Mouse (Mus musculus) WW6 (cell line): ENCODE data around the gene Ttc7b.

Experiments
- DNase-seq: peaks from one replicate; pipeline ENCODE4 v3.0.0-alpha.2; 2013; ENCODE audit warnings: low read depth, low spot score

Ttc7b gene

DNA sequence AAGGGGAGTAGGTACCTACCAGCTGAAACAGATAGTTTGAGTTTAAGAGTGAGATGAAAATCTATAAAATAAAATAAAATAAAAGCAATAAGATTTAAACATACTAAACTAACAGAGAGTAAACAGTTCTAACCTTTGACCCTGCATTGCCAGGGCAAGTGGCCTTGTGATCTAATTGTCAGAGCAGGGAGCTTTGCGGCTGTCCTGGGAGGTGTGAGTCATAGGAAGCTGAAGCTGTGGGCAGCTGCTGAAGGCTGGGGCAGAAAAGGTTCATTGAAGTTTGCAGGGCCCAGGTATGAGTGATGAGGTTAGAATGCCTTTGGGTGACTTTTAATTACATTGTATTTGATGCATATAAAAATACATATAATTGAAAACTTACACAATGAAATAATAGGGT lies 5.3 kb upstream of the Ttc7b start:
- DNase-seq: no peak

GRCm38 (mm10) chr12:100520077-100520793 lies 391 bp downstream of the Ttc7b start:
- DNase-seq: no peak

DNA sequence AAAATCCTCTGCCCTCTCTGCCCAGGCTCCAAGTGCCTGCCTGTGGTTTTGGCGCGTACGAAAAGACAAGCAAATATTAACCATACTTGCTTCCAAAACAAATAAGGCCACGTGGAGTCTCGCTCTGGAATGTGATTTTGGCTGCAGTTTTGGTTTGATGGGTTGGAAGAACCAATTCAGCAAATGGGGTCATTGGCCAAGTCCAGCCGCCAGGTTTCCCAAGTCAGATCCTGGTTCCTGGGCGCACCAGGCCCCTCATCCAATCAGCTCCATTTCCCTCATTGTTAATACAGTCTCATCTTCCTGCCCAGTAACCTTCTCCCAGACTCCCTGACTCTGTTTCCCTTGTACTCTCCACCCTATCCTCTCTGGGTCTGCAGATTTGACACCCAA lies 946 bp downstream of the Ttc7b start:
- DNase-seq: no peak

DNA sequence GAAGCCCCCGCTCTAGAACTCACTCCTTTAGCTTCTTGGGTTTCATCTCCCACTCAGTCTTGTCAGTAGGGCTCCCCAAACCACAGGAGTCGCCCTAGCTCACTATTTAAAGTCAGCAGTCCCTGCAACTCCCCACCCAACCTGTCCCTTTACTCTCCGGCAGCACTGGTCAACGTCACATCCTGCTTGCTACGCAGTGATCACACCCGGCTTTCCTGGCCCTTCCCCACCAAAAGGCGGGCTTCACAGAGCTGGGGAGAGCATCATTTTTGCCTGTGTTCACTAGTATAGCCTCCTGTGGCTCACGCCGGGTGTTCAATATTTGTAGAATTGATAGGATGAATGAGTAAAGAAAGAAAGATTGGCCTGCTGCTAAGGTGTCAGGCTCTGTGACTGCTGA lies 3.3 kb downstream of the Ttc7b start:
- DNase-seq: no peak

DNA sequence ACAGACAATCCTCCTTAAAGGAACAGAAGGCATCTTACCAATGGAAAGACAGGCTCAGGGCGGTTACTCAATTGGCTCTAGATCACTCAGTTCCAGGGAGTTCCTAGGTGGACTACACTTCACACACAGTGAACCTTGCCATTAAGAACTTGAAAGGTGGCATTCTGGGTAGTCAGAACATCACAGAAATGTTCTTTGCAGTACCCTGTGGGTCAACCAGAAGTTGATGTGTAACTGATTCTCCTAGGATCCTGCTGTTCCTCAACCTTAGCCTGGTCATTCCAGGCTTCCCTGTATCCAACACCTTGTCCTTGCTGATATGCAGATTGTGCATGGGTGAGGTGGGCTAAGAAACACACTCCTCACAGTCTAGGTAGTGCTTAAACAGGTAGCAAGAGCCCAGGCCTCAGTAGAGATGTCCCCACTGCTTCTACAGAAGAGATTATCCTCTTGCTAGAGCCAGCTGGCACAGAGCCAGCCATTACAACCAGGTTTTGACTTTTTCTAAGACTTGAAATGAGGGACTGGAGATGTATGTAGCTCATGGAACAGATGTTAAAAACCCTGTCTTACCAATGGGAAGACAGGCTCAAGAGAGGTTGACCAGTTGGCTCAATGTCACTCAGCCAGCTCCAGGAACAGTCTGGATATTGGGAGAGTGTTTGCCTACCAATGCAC lies 4.3 kb downstream of the Ttc7b start:
- no peak for DNase-seq

DNA sequence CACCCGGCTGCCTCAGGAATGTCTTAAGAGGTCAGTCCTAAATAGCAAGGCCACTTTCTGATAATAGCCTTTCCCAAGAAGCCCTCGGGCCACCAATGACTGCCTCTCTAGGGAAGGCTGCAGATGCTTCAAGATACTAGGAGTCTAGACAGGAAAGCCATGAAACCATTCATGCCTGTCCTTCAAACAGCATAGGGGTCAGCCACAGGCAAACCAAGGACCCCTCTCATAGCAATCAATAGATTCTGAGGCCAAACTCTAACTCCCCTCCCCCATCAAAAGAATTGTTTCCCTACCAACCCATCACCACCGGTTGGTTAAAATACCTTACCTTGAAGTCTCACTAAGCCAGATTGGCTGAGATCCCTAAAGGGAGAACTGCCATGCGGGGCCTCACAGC lies 5.1 kb downstream of the Ttc7b start:
- DNase-seq: no peak

GRCm38 (mm10) chr12:100514611-100515010 lies 6.0 kb downstream of the Ttc7b start:
- DNase-seq: no peak

GRCm38 (mm10) chr12:100513131-100513530 lies 7.5 kb downstream of the Ttc7b start:
- DNase-seq: no peak

GRCm38 (mm10) chr12:100512641-100513040 lies 8.0 kb downstream of the Ttc7b start:
- no peak for DNase-seq

DNA sequence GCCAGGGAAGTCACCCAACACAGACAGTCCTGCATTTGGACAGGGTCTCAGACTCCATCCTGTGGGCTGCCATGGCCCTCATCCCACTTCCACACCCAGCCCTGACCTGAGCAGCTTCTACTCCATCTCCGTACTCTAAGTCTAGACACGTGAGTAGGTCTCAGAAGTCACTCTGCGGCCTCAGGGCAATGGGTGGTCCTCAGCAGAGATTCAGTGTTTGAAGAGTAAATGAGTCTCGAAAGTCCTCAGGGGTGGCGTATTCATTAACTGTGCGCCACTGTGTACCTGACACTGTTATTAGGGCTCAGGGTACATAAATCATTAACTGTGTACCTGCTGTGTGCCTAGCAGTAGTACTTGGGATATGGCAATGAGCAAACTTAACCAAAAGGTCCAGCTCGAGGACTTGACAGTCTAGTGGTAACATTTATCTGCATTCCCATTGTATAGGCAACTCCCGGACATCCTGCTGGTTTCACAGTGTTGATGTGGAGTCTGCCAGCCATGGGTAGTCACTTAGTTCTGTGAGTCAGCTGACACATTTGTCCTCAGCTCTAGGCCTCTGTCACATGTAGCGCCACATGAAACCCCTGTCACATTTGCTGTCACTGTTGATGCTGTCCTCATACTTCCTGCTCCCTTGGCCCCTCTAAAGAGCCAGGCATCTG lies 10.9 kb downstream of the Ttc7b start:
- no peak for DNase-seq

GRCm38 (mm10) chr12:100508668-100509067 lies 12.0 kb downstream of the Ttc7b start:
- DNase-seq: no peak

DNA sequence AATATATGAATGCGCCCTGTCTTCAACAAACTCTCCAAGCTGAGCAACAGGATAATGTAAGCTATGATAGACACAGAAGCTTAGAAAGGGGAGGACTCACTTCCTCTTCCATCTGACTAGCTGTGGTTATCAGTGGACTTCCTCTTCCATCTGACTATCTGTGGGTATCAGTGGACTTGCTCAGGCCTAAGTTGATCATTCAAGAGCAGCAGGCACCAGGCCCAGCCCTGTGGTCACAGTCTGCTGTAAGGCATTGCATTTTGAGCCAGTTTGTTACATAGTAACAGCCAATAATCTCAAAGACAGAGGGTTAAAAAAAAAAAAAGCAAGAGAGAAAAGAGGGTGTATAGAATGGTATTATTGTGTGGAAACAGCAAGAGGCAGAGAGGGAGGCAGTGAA lies 15.1 kb downstream of the Ttc7b start:
- no peak for DNase-seq

- no peak for DNase-seq
These were observed 16.0 kb downstream of the Ttc7b start for GRCm38 (mm10) chr12:100504585-100504984.

DNA sequence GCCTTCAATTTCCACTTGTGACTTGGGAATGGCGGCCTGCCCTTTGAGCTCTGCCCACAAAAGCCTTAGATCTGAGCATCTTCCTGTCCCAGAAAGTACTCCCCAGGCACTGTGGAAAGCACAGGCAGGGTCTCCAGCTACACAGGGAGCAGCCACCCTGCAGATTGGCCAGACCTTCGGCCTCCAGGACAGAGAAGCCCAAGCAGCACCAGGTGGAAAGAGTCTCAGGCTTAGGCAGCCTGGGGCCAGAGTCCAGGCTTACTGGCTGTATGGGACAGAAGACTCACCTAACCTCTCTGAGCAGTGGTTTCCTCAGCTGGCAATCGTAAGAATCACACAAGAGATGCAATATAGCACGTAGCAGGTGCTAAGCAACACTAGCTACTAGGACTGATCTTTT lies 17.0 kb downstream of the Ttc7b start:
- DNase-seq: no peak

DNA sequence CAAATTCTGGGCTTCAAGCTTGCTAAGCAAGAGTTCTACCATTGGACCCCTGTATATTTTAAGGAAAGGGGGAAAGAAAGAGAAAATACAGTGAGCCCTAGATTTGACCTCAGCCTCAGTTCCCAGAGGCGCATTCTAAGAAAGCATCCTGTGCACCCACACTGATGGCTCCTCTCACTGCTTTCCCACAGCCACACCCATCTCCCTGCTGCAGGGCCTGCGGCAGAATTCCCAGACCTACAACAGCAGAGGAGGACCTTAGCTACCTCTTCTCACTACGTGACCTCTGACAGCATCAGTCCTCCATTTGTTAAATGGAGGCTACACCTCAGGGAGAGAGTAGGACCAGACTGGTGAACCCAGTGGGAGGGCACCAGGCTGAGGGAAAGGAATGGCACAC lies 18.1 kb downstream of the Ttc7b start:
- no peak for DNase-seq

DNA sequence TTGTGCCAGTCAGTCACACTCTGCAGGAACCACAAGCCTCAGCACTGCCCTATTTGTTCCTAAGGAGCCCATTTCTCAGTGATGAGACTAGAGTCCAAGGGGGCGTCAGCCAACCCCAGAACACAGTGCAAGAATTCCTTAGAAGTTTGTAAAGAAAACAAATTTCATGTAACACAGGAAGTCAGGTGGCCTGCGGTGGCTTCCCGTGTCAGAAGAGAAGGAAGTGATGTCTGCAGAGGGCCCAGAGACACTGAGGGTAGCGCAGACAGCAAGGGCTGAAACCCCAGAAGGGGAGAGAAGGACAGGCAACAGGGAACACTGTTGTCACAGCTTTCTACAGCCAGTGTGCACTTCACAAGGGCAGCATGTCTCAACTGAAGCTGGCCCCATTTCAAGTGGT lies 19.4 kb downstream of the Ttc7b start:
- no peak for DNase-seq

DNA sequence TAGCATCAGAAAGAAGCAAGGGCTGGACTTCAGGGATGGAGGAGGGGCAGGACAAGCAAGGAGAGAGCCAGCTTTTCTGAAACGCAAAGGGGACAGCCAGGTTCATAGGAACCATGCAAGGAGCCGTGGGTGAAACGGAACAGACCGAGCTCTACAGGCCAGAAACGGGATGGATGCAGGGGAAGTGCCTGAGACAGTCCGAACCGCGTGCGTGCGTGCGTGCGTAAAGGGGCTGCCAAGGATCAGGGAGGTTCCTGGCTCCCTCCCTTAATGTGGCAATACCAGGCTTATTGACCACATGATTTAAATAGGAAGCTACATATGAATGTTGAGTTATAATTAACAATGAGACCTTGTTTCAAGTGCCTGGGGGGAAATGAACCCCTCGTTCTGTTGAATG lies 21.2 kb downstream of the Ttc7b start:
- no peak for DNase-seq

- no peak for DNase-seq
These were observed 22.6 kb downstream of the Ttc7b start for GRCm38 (mm10) chr12:100498006-100498405.

DNA sequence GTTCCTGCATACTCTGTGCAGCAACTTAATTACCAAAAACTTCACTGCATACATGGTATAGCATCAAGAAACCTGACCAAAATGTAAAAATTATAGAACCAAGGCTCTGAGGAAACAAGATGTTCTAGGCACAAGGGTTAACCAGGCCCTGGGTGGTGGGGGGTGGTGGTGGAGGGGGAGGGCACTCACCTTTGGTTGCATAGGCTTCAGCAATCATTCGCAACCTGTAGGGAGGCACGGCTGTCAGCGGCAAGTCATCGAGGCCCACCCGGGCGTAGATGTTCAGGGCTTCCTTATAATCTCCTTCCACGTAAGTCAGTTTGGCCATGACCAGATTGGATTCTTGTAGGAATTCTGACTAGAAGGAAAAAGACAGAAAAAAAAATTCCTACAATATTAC lies 25.5 kb downstream of the Ttc7b start:
- DNase-seq: no peak

DNA sequence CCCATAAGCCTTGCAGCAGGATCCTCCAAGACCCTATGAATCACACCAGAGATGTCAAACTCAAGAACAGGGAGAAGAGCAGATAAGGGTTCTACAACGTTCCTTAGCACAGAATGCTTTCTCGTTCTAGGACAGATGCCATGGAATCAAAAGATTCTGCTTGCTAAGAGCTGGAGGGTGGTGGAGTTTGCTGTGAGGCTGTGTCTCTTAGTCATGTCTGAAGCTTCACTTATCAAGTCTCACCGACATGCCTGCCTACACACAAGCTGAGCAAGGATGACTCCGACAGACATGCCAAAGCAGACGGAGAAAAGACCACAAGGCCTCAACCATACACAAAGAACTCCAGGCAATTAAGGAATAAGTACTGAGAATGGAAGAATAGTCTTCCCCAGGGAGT lies 27.4 kb downstream of the Ttc7b start:
- DNase-seq: no peak

GRCm38 (mm10) chr12:100492676-100493075 lies 27.9 kb downstream of the Ttc7b start:
- no peak for DNase-seq

DNA sequence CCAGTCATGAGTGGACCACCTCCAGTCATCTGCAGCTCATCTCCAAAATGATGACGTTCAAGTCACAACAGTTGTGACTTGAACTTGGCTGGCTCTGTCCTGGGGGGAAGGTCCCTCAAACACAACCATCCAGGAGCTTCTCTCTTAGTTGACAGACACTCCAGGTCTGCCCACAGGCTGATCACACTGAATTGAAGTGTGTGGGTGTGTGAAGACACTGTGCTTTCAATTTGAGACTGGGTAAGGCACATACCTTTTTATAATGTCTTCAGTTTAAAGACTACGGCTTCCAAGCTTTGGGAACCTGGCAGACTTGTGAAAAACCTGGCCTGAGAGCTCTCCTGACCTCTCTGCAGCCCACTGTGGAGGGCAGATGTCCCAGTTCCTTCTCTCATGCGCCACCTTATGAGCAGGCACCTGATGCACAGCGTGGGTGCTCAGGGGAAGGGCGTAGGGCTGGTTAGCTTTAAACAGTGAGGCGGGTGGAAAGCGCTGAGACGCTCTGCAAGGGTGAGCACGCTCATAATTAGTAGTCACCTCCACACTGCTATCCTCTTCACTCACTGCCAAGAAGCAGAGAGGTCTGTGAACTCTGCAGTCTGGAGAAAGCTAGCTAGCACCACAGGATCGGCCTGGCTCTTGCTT lies 28.5 kb downstream of the Ttc7b start:
- no peak for DNase-seq

- no peak for DNase-seq
These were observed 30.8 kb downstream of the Ttc7b start for GRCm38 (mm10) chr12:100489799-100490198.
